Mouse (Mus musculus): ENCODE measurements around the gene Tysnd1.

Gene Tysnd1

DNA sequence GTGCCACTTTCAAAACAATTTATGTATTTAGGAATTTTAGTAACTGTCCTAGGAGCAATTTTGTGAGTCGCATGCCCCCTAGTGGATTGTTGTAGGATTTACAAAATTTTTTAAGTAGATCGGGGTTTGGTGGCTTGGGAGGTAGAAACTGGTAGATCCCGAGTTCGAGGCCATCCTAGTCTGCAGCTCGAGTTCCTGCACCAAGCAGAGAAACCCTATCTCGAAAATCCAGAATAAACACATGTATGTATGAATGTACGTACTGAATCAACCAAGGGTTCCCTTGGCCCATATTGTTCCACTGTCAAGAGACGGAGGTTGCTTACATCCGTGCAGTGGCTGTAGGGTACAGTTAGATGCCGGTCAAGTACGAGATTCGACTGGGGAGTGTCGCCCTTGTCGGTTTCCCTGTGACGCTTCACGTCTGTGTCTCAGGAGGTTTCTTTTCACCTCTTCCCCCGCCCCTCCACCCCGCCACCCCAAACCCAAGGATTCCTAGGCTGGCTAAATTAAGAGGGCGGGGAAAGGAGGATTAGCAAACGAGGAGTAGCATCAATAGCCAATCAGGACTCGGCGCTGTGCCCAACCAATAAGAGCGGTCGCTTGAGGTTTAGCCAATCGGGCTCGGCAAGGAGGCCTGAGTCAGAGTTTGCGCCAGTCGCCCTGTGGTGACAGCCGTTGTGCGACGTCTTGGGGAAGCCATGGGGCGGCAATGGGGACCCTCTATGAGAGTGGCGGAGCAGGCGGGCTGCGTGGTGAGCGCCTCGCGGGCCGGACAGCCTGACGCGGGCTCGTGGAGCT, at the start of gene Tysnd1:
TSS of gene Tysnd1 (plus strand) at position 645 of the 801 bp plus-strand sequence.
- peak; percentile 92 to 93 for DNase-seq (ENCODE audit: low spot score in 2 of 2)

DNA sequence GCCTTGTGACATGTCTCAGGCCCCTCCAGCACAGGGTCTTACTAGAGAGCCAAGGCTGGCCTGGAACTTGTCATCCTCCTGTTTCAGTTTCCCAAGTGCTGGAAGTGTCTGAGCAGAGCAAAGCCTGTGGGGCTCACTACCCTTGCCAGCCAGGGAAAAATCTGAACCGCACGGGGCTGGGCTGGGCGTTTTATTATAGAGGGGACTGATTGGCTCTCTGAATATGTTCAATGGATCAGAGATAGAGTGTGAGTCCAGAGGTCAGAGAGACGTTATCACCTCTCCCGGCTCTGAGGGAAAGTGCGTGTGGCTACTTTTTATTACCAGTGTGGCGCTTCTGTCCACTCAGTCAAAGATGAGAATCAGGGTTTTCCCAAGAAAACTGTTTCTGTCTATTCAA, 48.8 kb upstream of the Tysnd1 start:
- no peak for DNase-seq (ENCODE audit: low spot score in 2 of 2)

DNA sequence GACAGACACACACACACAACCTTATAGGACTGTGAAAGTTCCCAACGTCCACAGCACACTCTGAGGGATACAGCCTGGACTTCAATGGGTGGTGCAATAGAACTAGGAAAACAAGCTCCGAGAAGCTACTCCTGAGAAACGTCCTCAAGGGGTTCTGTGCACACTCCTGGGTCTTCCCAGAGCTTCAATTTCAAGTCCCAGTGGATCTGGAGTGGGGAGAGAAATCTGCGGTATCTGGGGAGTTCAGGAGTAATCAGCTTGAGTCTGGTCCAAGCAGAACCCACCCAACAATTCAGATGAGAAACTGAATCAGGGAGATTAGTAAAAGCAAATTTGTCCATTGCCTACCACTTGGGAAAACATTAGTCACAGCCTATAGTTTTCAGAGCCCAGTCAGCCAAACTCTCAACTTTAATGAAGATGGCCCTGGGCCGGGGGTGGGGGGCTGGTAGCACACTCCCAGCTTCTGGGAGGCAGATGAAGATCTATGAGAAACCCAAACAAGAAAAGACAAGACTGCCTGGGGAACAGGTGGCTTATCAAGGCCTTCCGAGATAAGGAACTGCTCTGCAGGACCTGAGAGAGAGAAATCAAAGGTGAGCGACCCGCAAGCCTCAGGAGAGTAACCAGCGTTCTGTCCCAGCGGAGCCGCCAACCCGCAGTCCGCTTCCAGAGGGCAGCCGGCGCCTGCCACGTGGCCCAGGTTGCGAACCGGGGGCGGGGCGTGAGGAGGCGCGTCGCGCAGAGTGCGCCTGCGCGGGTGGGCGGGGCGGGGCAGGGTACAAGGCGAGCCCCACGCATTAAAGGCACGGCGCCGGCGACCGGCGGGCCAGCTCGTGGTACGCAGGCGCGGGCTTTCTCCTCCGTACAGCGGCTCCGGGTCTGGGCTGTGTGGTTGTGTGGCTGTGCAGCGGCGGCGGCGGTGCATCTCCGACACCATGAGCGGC, 47.3 kb upstream of the Tysnd1 start, which contains the start of gene Ppa1:
TSS of gene Ppa1 (plus strand) at position 763 of the 947 bp plus-strand sequence.
- peak; percentile 83 for DNase-seq (ENCODE audit: low spot score in 2 of 2)

DNA sequence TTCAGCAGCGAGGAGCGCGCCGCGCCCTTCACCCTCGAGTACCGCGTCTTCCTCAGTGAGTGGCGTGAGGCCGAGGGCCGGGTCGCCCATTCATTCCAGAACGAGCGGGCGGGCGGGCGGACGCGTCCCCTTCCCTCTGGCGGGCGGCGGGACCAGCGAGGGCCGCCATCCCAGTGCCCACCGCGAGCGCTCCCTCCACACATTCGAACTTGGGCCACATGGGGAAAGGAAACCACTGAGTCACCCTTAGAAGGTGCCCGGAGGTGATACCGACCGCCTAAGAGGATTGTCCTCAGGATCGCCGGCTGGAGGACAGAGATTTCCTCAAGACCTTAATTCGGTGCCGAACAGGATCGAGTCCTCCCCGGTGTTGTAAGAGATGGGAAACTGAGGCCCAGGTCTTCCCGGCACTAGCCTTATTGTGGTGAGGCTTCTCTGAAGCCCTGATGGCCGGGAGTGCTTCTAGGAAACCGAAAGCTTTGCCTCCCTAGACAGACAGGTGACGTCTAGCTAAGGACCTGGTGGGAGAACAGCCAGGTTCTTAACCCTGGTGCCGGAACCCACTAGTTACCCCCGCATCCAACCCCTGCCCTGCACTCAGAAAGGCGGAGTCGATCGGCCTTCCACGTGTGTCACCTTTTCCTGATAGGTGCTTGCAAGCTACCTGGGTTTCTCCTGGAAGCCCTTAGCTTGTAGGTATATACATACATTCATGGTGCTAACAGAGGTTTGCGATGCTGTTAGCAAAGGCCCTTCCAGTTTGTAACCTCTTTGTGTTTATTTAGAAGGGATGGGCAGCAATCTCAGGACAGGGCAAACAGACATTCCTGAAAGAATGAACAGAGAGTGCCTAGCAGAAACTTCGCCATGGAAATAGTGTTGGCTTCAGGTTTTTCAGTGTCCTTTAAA, 46.3 kb upstream of the Tysnd1 start:
- peak in 1 of 2 experiments; percentile 4 for DNase-seq (ENCODE audit: low spot score in 2 of 2)

DNA sequence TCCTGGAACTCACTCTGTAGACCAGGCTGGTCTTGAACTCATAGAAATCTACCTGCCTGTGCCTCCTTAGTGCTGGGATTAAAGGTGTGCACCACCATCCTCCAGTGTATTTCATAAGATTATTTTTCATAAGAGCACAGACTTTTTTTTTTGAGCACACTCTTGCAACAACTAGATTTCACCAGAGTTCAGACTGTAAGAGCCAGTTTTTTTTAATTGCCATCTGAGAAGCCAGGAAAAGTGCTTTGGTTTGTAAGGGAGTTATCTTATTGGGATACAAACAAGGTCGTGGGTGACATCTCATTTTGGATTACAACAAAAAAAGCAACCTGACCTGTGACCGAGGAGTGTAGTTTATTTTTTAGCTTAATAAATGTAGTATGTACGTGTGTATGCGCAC, 41.2 kb upstream of the Tysnd1 start:
- no peak for DNase-seq (ENCODE audit: low spot score in 2 of 2)

DNA sequence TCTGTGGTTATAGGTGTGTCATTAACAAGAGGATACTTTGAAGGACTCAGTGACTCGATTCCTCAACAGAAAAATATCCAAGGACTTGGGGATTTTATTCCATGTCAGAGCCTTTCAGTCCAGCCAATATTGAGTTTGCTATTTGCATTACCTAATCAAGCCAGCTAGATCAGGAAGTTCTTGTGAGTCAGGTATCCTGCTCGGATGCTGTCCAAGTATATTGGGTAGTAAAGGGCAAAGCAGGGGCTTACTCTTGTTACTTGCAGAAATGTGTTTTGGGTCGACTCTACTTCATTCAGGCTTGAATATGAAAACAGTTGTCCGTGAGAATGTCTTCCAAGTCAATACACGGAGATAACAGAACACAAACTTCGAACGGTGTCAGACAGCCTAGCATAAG, 40.6 kb upstream of the Tysnd1 start:
- DNase-seq (ENCODE audit: low spot score in 2 of 2): no peak

DNA sequence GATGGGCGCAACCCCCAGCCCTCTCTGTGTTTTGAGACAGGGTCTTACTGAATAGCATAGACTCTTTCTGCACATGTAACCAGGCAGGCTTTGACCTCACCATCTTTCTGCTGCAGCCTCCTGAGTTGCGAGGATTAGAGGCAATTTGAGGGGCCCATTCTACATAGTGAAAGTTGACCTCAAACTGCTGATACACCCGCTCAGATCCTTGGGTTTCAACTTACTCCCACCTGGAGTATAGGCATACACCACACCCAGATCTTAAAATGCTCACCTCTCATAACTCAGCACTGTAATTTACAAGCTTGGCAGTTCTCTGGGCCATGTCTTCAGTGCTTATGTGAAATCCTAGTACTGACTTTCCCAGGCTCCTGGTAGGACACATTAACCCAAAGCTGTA, 40.1 kb upstream of the Tysnd1 start:
- DNase-seq (ENCODE audit: low spot score in 2 of 2): no peak

DNA sequence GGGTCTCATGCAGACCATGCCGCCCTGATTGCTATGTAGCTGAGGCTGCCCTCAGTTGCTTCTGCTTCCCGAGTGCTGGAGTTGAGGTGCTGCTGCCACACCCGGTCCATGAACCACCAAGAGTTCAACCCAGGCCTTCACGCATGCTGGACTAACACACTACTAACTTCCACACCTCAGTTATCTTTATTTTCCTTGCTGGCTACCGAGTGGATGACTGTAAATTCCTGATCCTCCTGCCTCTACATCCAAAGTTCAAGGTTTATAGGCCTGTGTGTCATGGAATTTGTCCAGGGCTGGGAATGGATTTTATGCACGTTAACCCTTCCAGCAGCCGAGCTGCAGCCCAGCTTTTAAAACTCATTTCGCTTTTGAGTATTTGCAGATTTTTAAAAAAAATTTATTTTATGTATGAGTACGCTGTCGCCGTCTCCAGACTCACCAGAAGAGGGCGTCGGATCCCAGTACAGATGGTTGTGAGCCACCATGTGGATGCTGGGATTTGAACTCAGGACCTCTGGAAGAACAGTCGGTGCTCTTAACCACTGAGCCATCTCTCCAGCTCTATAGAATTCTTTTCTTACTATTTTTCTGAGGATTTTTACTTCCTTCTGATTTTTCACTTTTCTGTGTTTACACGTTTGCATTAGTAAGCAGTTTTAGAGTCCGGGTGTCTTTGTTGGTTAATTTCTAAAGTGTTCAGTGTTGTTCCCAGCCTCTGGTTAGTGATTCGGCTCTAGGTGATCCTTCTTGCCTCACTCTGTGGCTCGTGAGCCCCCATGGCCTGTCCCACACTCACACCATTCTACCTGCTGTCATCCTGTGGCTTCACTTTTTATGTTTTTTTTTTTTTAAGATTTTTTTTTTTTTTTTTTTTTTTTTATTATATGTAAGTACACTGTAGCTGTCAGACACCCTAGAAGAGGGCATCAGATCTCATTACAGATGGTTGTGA, 38.1 kb upstream of the Tysnd1 start:
- no peak for DNase-seq (ENCODE audit: low spot score in 2 of 2)

DNA sequence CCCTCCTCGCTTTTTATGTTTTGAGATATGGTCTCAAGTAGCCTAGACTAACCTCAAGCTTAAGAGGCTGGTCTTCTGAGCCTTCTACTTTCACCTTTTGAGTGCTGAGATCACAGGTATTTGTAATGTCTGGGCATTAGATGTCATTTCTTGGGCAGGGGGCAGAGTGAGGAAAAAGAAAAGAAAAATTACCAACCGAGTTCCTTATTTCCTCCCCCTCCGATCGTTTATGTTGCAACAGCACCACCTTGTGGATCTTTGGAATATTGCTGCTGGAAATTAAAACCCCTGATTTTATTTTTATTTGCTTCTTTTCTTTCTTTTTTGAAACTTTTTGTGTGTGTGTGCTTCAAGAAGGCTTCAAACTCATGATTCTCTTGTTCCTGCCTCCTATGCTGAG, 37.3 kb upstream of the Tysnd1 start:
- DNase-seq (ENCODE audit: low spot score in 2 of 2): peak in 1 of 2 experiments; percentile 17

DNA sequence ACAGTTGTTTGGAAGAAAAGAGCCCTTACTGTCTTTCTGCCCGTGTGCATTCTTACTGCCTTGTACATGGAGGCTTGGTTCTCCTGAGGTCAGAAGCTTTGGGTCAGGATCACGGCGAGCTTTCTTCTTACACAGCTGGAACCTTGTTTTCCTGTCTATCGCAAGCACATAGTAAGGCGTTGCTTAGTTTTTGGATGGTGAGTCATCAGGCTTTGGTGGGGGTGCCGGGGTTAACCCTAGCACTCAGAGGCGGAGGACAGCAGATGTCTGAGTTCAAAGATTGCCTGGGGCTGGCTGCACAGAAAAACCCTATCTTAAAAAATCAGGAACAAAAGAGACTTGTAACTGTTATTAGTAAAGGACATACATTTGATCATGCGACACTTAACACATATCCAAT, 33.4 kb upstream of the Tysnd1 start:
- DNase-seq (ENCODE audit: low spot score in 2 of 2): no peak

DNA sequence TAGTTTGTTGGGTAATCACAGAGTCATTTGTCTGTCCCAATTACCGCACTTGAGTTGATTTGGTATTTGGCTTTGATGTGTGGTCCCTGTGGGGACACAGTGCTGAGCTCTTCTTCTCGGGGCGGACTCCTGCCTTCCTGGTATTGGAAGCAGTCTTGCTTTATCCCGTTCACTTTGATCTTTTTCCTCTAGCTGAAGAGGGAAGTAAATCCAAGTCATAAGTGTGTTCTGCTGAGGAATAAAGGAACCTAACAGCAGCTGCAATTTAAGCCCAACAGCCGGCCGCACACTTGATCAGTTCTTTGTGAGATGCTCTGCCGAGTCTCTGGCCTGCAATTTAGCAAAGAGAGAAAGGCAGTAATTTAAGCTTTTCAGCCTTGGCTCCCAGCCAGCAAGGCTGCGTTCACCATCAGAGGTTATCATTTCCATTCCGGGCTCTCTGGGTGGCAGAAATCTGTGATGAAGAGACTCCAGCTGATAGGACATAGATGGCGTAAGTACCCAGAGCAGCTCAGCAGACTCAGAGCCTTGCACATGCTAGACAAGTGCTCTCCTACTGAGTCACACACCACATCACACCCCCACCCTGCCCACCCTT, 32.8 kb upstream of the Tysnd1 start:
- DNase-seq (ENCODE audit: low spot score in 2 of 2): no peak

DNA sequence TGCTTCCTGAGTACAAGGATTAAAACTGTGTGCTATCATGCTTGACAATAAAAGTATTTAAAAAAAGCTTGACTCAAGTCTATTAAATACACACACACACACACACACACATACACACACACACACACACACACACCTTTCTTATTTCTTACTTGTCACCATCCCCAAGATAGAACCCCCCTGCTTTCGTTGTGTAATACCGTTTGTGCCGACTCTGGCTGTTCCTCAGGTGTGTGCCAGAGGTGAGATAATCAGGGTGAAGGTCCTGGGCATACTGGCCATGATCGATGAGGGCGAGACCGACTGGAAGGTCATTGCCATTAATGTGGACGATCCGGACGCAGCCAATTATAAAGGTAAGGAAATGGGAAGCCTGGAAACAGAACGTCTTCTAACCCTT, 30.2 kb upstream of the Tysnd1 start:
- DNase-seq (ENCODE audit: low spot score in 2 of 2): no peak

DNA sequence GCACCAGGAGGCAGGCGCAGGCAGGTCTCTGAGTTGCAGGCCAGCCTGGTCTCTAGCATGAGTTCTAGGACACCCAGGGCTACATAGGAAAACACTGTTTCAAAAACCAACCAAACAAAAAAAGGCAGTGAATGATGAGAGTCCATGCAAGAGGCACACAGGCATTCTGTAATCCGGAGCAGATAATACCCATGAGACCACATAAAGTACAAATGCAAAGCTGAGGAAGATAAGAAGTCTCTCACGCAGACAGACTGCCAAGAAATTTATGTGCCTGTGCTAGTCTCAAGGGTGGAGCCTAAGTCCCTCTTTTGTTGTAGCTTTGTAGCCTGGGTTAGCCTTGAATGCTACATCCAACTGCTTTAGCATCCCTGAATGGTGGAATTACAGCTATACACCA, 29.7 kb upstream of the Tysnd1 start:
- DNase-seq (ENCODE audit: low spot score in 2 of 2): no peak

DNA sequence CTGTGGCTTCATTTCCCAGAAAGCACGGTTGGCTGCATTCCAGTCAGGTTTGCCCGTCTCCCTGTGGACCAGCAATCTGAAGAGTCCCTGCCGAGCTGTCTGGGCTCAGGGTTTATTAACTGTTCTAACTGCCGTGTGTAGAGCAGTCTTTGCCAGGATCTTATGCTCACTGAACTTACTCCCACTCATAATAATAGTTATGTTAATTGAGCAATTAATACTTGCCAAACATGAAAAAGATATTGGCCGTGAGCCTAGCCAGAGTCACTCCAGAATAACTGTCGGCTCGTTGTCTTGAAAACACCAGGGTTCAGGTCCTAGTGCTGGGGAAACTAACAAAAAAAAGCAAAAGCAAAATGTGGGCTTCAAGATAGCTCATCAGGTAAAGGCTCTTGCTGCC, 26.0 kb upstream of the Tysnd1 start:
- DNase-seq (ENCODE audit: low spot score in 2 of 2): no peak

DNA sequence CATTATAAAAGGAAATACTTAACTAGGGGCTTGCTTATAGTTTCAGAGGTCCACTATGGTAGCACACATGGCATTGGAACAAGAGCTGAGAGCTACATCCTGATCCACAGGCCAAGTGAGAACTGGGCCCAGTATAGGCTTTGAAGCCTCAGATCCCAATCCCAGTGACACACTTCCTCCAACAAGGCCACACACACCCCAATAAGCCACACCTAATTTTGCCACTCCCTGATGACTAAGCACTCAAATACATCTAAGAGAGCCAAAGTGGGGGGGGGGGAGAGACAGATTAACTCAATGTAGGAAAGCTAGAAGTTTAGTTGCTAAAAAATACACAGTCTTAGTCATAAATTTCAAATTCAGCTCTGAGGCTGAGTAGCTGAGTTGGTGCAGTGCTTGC, 25.4 kb upstream of the Tysnd1 start:
- DNase-seq (ENCODE audit: low spot score in 2 of 2): no peak

DNA sequence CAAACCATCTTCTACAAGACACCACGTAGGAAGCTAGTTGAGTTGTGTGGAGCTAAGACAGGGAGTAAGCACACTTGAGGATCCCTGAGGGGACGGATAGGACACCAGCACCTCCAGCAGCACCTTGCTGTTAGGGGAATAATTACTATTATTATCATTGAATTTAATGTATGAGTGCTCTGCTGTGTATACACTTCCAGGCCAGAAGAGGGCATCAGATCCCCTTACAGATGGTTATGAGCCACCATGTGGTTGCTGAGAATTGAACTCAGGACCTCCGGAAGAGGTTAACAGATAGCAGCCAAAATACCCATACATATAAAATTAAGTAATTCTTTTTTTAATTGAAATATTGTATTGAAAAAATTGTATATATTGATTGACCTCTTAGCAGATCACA, 24.6 kb upstream of the Tysnd1 start:
- DNase-seq (ENCODE audit: low spot score in 2 of 2): no peak

DNA sequence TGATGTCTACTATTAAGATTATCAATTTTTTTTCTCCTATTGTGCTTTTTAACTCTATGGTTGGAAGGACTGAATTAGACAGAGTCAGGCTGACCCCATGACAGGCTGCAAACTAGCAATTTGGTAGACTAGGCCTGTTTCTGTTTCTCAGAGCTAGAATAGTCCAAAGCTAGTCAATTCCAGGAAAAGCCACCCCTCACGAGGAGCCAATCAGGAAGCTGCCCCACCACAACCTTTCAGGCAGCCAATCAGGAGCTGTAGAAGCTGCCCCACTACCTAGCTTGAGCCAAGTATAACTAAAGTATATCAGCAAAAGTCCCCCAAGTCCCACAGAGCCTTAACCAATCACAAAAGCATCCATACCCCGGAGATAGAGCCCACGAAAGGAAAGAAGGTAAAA, 19.4 kb upstream of the Tysnd1 start:
- no peak for DNase-seq (ENCODE audit: low spot score in 2 of 2)

DNA sequence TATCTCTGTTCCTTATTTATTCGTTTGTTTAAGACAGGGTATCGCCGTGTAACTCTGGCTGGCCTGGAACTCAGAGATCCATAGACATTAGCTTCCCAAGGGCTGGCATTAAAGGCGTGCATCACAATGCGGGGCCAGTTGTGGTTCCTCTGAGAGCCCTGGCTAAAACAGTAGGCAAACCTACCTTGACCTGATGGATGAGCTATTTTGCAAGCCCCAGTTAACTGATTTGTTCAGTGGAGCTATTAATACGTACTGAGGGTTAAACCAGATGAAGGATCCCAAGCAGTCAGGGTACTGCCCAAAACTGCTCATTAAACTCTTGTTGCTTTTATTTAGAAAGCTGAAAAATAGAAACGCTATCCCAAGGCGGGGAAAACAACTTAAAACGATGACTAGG, 15.8 kb upstream of the Tysnd1 start:
- no peak for DNase-seq (ENCODE audit: low spot score in 2 of 2)

DNA sequence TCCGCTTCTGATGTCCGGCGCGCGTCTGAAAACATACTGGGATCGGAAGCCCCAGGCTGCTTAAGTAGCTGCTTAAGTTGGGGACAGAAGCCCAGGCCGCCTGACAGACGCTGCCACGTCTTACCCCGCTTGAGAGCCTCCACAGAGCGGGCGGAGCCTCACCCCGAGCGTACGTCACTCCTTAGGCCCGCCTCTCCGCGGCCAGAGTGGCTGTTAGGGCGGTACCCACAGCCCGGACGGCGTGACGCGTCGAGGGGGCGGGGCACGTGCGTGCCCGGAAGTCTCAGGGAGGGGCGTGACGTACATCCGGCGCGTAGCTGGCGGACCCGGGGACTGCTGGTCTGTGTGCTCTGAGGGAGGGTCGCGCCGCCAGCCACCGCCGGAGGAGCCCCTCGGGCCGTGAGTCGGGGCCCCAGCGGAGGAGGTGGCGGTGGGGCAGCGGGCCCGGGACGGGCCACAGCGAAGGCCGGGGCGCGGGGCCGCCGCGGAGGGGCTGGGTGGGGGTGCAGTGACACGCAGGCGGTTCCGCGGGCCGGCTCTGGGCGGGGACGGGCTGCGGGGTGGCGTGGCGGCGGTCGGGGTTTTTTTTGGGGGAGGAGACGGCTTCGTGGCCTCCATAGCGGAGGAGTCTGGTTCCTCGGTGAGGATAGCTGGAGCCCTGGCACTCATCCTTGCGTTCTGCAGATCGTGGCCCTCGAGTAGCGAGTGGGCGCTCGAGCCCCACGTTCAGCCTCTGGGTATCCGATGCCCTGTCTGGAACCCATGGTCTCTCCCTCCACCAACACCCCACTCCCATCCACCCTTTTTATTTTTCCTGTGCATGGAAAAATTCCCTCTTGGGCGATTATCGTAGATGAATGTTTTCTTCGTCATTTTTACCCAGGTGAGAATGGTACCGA, 15.1 kb upstream of the Tysnd1 start, which contains the start of gene Sar1a:
TSS of gene Sar1a (plus strand) at position 285 of the 899 bp plus-strand sequence.
- DNase-seq (ENCODE audit: low spot score in 2 of 2): peak; percentile 98
